Mouse (Mus musculus): ENCODE measurements around the gene Olfm1. TPM values are rescaled to one million over a fixed set of nuclear protein-coding genes. Genes with fewer than 3 reads are reported as not detected.

Gene Olfm1
- total RNA-seq, 1 experiment from 2014 or later: 1.2 TPM

- ATAC-seq (replicated peaks; ENCODE audit: low read depth, poor library complexity, severe bottlenecking): peak; percentile 91
Measured at GRCm38 (mm10) chr2:28278150-28278549, 85.4 kb downstream of the Olfm1 start.

GRCm38 (mm10) chr2:28278853-28279252 lies 86.1 kb downstream of the Olfm1 start:
- no peak for ATAC-seq (replicated peaks; ENCODE audit: low read depth, poor library complexity, severe bottlenecking)

Other genes with a start within 250 kb of the Olfm1 start
- gene Fcnb, start 108.1 kb upstream of the Olfm1 start, total RNA-seq (2017): 4.8 and 5.1 TPM in 2 replicates